Mouse (Mus musculus): Measurements from ENCODE around the gene Tulp4.

The Tulp4 gene

DNA sequence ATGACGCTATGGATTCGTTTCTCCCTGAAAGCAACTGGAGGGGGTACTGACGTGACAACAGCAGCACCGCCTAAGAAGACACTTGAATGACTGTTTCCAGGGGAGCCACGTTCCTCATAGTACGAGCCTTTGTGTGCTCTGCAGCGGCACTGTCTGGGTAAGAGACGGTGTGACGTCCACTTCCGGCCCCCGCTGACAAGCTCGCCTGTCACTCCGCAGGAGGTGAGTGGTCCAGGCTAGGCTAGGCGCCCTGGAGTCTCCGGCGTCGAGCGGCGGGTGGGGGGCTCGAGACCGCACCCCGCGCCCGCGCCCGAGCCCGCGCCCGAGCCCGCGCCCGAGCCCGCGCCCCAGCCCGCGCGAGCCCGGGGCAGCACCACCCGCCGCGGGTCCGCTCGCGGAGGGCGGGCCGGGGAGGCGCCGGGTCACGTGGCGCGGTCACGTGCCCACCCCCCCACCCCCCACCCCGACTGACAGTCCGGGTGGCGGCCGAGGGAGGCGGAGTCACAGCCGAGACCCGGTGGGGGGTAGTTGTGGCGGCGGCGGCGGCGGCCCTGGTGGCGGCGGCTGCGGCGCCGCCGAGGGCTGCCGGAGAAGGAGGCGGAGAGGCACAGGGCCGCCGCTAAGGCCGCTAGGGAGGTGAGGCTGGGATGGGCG is at the start of gene Tulp4:
Gene Tulp4 (plus strand): TSS at position 77 of the 654 bp plus-strand sequence.
- peak; percentile 85 for DNase-seq

DNA sequence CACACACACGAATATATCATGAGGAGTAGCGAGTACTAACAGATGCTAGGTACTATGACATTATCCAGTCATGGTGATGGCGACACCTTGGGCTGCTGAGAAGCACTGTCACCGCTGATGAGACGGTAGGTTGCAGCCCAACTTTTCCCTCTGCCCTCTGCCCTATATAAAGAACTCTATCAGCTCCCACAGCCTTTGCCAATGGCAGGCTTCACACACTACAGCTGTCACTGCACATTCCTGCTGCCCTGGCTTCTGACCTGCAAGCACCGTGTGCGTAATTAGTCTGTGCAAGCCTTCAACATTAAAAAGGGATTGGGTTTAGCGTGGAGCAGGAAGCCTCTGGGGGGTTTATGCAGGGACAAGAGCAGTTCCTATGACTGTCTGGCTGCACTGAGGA is 43.4 kb upstream of the Tulp4 start:
- no peak for DNase-seq

DNA sequence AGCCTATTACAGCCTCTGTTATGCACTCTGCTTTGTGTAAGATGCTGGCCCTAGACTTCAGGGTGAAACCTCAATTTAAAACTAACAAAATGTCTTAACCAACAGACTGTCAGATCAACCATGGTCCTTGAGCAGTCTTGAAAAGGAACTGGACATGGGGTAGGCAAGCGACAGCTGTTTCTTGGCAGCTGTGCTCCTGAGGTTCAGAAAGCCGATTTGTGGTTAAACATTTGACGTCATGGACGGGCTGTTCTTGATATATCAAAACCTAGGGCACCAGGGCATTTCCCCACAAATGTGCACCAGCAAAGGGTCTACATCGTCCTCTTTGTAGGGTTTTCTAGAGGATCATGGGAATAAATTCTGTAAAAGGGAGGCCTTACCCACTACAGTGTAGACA is 42.7 kb upstream of the Tulp4 start:
- no peak for DNase-seq

GRCm38 (mm10) chr17:6066021-6066420 is 40.2 kb upstream of the Tulp4 start:
- DNase-seq = no peak

- DNase-seq = no peak
Observed at GRCm38 (mm10) chr17:6067613-6068012, 38.6 kb upstream of the Tulp4 start.

DNA sequence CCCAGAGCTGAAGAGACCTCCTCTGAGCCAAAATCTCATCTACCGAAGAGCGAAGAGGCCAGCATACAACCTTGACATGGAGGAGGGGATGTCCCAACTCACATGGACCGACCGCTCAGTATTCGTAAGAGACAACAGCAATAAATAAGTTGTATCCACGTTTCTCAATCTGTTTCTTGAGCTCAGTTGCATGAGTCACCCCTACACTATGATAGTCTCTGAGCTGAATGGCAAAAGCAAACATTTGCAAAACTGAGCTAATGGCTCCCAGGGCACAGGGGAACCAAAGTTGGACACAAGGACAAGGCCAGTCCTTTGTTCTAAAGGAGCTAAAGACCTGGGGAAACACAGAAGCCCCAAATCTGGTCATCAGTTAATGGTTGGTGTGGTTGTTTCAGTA is 36.4 kb upstream of the Tulp4 start:
- no peak for DNase-seq

- DNase-seq = no peak
Observed at GRCm38 (mm10) chr17:6073405-6073804, 32.8 kb upstream of the Tulp4 start.

GRCm38 (mm10) chr17:6079287-6080122 is 26.7 kb upstream of the Tulp4 start, which contains the start of the genes Serac1 and Gtf2h5:
Gene Serac1 (minus strand): TSS chr17:6079741.
Gene Gtf2h5 (plus strand): TSS chr17:6079786.
- DNase-seq = peak; percentile 98

GRCm38 (mm10) chr17:6083323-6083890 is 22.8 kb upstream of the Tulp4 start:
- no peak for DNase-seq

DNA sequence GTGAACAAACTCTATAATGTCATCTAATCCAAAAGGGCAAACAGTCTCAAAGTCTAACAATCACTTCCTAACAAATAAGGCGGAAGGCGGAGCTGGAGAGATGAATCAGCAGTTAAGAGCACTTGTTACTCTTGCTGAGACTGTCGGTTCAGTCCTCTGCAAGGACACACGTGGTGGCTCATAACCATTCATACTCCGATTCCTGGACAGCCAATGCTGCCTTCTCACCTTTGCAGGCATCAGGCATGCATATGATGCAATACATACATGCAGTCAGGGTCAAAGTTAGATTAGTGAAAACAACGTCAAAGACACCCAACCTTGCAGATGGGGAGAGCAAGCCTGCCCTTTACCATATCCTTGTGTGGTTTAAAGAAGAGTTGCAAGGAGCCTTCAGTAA is 14.6 kb upstream of the Tulp4 start:
- DNase-seq = no peak

GRCm38 (mm10) chr17:6095579-6095978 is 10.7 kb upstream of the Tulp4 start:
- DNase-seq = no peak

- peak; percentile 67 for DNase-seq
Observed at GRCm38 (mm10) chr17:6097884-6098283, 8.4 kb upstream of the Tulp4 start.

DNA sequence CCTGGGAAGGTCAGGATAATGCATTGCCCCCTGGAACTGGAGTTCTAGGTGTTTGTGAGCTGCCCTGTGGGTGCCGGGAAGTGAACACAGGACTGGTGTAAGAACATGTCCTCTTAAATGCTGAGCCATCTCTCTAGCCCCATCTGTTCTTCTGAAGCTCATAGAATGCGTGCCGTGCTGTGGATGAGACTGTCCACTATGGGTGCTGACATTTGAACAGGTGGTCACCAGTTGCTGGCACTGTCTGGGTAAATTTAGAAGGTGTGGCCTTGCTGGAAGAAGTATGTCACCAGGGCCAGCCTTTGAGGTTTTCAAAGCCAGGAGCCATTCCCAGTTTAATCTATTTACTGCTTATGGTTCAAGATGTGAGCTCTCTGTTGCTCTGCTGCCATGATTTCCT is 4.0 kb upstream of the Tulp4 start:
- no peak for DNase-seq

DNA sequence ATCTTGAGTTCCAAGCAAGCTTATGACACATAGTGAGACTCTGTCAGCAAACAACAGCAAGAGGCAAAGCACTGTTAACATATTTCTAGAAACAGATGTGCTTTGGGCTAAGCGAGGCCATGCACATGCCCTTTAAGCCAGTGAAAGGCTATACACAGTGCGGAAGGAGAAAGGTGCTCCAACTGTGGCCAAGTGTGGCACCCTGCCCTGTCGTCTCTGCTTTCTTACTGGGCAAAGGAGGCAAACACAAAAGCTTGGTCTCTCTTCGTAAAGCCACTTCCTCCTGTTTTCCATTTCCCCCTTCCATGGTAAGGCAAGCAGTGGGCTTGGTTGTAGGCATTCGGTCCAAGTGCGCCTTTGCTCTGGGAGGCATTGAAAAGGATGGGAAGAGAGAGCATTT is 2.7 kb upstream of the Tulp4 start:
- DNase-seq = no peak

DNA sequence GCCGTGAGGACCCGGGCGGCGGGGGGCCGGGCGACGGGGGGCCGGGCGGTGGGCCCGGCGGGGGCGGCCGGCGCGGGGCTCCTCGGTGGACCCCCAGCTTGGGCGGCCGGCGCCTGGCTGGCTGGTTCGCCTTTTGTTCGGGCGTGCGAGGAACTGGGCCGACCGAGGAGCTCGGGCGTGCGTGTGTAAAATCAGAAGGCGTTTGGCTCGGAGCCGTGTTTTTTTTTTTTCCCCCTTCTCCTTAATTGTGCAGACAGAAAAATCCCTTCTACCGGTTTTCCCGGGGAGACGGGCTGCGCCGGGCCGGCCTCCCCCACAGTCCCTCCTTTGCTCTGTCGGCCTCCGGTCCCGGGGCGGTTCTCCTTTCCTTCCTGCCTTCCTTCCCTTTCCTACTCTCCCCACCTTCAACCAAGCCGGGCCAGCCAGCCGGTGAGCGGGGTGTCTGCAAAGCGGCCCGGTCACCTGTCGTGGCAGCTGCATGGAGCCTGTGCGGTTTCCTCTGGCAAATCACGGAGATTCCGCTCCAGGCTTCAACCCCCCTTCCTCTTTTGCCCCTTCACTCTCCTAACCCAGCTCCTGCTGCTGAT is 871 bp downstream of the Tulp4 start:
- peak; percentile 53 for DNase-seq

DNA sequence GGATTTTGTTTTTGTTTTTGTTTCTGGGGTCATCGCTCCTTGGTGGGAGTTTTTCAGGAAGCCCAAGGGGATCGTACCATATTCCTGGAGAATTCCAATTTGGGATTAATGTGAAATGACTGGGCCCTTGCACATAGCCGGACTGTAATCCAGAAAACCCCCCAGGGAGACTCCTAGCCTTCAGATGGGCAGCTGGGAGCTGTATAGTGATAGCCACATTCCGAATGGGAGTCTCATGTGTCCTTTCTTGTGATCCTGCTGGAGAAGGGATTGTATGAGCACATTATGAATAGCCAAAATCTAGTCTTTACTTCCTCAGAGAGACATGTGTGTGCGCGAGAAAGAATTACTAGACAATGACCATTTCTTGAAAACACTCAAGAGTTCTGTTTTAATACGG is 1.9 kb downstream of the Tulp4 start:
- DNase-seq = no peak

- no peak for DNase-seq
Observed at GRCm38 (mm10) chr17:6110956-6111355, 4.7 kb downstream of the Tulp4 start.

GRCm38 (mm10) chr17:6113653-6114052 is 7.4 kb downstream of the Tulp4 start:
- no peak for DNase-seq

- no peak for DNase-seq
Observed at GRCm38 (mm10) chr17:6115085-6115484, 8.8 kb downstream of the Tulp4 start.

DNA sequence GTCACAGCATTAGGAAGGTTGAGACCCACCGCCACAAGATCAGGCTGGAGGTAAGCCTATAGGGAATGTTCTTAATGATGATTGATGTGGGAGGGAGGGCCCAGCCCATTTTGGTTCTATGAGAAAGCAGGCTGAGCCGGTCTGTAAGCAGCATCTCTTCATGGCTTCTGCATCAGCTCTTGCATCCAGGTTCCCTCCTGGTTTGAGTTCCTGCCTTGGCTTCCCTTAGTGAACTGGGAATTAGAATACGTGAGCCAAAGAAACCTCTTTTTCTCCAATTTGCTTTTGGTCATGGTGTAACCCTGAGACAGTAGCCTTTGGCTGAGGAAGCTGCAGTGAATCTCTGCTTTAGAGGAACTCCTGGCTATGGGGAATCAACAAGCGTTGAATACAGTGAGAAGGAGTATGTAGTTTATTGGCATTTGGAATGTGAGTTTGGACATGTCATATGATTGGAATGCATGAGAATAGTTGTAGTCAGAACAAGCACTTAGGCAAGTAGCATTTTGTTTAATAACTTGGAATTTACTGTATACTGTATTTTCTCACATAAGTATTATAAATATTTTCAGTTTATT is 11.0 kb downstream of the Tulp4 start:
- no peak for DNase-seq

DNA sequence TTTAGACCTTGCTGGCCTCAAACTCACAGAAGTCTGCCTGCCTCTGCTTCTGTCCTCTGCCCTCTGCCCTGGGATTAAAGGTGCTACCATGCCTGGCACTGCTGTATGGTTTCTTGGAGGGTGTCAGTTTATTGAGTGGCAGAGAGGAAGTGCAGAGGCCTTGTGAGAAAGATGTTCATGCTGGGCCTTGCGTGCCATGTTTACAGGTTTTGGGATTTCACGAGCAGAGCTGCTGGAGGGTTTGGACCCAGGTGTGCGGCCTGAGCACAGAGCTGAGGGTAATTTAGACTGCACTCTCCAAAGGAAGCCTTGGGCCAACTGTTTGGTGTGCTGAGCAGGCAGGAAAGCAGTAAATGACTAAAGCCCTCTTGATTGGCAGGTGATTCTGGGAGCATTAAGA is 11.7 kb downstream of the Tulp4 start:
- DNase-seq = no peak

DNA sequence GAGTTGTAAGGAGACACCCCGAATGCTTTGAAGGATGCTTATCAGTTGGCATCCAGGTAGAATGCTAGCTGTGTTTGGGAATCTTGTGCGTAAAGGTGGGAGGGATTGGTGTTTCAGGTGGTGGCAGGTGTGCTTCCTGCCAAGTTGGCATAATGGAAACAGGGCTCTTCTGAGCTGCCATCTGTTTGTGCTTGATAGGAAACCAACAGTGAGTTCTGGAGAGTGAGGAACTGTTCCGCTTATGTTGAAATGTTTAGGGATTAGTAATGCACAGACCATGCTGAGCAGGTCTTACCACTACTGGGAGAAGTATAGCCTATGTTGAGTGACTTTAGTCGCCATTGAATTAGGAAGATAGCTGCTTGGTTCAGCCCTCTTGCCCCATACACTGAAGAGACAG is 12.6 kb downstream of the Tulp4 start:
- no peak for DNase-seq

DNA sequence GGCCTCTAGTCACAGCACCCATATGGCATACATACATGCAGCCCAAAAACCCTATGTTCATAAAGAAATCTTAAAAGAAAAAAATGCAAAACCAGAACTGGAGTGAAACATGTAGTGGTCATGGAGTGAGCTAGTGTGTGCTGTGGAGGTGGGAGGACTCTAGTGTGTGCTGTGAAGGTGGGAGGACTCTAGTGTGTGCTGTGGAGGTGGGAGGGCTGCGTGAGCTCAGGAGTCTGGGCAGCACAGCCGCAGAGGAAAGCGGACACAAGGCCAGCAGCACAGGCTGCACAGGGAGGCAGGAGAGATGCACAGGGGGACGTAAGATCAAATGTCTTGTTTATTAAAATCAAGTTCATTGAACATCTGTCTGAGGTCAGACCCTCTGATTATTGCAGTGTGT is 17.5 kb downstream of the Tulp4 start:
- DNase-seq = no peak

Measured in lung, postnatal 14 days (tissue).